9 mouse cellular contexts compared by ENCODE assay signal in genomic region chr2:75244311-75245033, GRCm38 (mm10).
DNase-seq lines count a peak whose midpoint lies in the region; ATAC-seq and TF ChIP-seq lines count a peak whose summit lies in the region.
"Had no signal": no experiment of that assay in that cellular context is flagged by ENCODE, and none has a peak within 500 bp of the region (broad histone marks: within the 10 kb centered on the region; RNA-seq: fewer than 3 reads in every experiment).

No protein-coding gene starts in this region.

- H3K36me3 ChIP-seq in forebrain, embryonic 13.5 days (ENCODE audit: poor library complexity, severe bottlenecking): no peaks in the 10 kb centered on the region
- H3K36me3 ChIP-seq in heart, embryonic 10.5 days: no peaks in the 10 kb centered on the region

- WGBS in forebrain, embryonic 13.5 days: 37% methylated on average over 17 of the region's 17 CpGs
- 70% methylated on average over 17 of the region's 17 CpGs for WGBS in heart, embryonic 10.5 days

- ATAC-seq in forebrain, embryonic 13.5 days: 0 out of 2 replicates have a peak, but pooled peaks have one; percentile 17

- H3K9me3 ChIP-seq in forebrain, embryonic 13.5 days (replicated peaks): no peaks in the 10 kb centered on the region
- H3K9me3 ChIP-seq in heart, embryonic 10.5 days: no peaks in the 10 kb centered on the region

- H3K4me1 ChIP-seq in cortical plate, adult 2 months (ENCODE audit: control insufficient read depth, insufficient read depth, low read length): peaks cover 8% of the 10 kb centered on the region
- peaks cover 42% of the 10 kb centered on the region for H3K4me1 ChIP-seq in forebrain, embryonic 13.5 days
- peaks cover 3% of the 10 kb centered on the region for H3K4me1 ChIP-seq in heart, embryonic 10.5 days

- no peaks in the 10 kb centered on the region for H3K27me3 ChIP-seq in forebrain, embryonic 13.5 days
- H3K27me3 ChIP-seq in heart, embryonic 10.5 days (ENCODE audit: insufficient read depth, poor library complexity, severe bottlenecking): no peaks in the 10 kb centered on the region

- TF ChIP-seq CTCF in cortical plate, adult 2 months (IDR thresholded peaks at IDR 0.05; ENCODE audit: extremely low read depth, insufficient read depth, low read length): no peak

- H3K27ac ChIP-seq in cortical plate, adult 2 months (ENCODE audit: insufficient read depth, low read length): 0 out of 2 replicates have a peak overlapping the region, but pooled peaks have one; percentile 74
- peak overlapping the region; percentile 86 for H3K27ac ChIP-seq in forebrain, embryonic 13.5 days
- H3K27ac ChIP-seq in heart, embryonic 10.5 days: no peak overlapping the region

- TF ChIP-seq POLR2A in cortical plate, adult 2 months (IDR thresholded peaks at IDR 0.05; ENCODE audit: extremely low read depth, insufficient read depth, low read length): no peak

- no peak overlapping the region for H3K4me3 ChIP-seq in cortical plate, adult 2 months (ENCODE audit: insufficient read depth, low read length)
- H3K4me3 ChIP-seq in forebrain, embryonic 13.5 days: no peak overlapping the region
- no peak overlapping the region for H3K4me3 ChIP-seq in heart, embryonic 10.5 days

- peak; percentile 24 to 39 for DNase-seq in kidney, postnatal 4 days
- DNase-seq in kidney, postnatal 36 days: no peak
- DNase-seq in left cerebral cortex, postnatal 36 days (ENCODE audit: low spot score in 2 of 2): peak; percentile 26 to 27
- DNase-seq in yolk sac, embryonic 10.5 days (ENCODE audit: low spot score): no peak
- DNase-seq in thymus, postnatal 10 days (ENCODE audit: low spot score in 2 of 2): no peak
- no peak for DNase-seq in heart, embryonic 10.5 days (ENCODE audit: low spot score)
- DNase-seq: cerebellum, postnatal 14 days had no signal

- peak overlapping the region; percentile 37; the same call in 1 of the 2 replicates for H3K9ac ChIP-seq in forebrain, embryonic 13.5 days

- H3K4me2 ChIP-seq in forebrain, embryonic 13.5 days: peak overlapping the region; percentile 27

- intact Hi-C loops in left cerebral cortex, postnatal 36 days (cut with DNase I): loop anchor here (5.0 kb wide), 1 partner anchor 92 kb away; no protein-coding TSS in a partner anchor

Comparison
In these comparisons a context has a peak if more than half of its experiments do, and no peak if none do; other contexts are left out.
1. DNase-seq: peak in kidney, postnatal 4 days (2 of 2) and left cerebral cortex, postnatal 36 days (2 of 2); none in kidney, postnatal 36 days (0 of 2), yolk sac, embryonic 10.5 days (single experiment), thymus, postnatal 10 days (0 of 2) and heart, embryonic 10.5 days (single experiment).